Mouse (Mus musculus) retina, postnatal 1 day (tissue): ENCODE data around the gene Snrpg.
"Not testable (repeated sequence)": the region's sequence is repeated elsewhere in the genome, so short reads cannot be mapped to it uniquely, and the experiment has no call there.

ENCODE experiments used
- DNase-seq: peaks from one replicate; pipeline ENCODE4 v3.0.0-alpha.2; 2012

Snrpg gene

GRCm38 (mm10) chr6:86370764-86371339 is at the start of gene Snrpg:
Gene Snrpg, plus strand, starts transcription at chr6:86371304.
- DNase-seq: no peak

GRCm38 (mm10) chr6:86322031-86322563 is 49.0 kb upstream of the Snrpg start:
- no peak for DNase-seq

- DNase-seq: no peak
Measured at GRCm38 (mm10) chr6:86322991-86323390, 48.1 kb upstream of the Snrpg start.

- no peak for DNase-seq
Measured at GRCm38 (mm10) chr6:86324400-86324799, 46.7 kb upstream of the Snrpg start.

GRCm38 (mm10) chr6:86325646-86326045 is 45.5 kb upstream of the Snrpg start:
- DNase-seq: no peak

GRCm38 (mm10) chr6:86326866-86327265 is 44.2 kb upstream of the Snrpg start:
- DNase-seq: no peak

- DNase-seq: peak; percentile 20
Measured at GRCm38 (mm10) chr6:86328369-86328768, 42.7 kb upstream of the Snrpg start.

- no peak for DNase-seq
Measured at GRCm38 (mm10) chr6:86329943-86330342, 41.2 kb upstream of the Snrpg start.

- no peak for DNase-seq
Measured at GRCm38 (mm10) chr6:86335121-86335849, 35.8 kb upstream of the Snrpg start.

- no peak for DNase-seq
Measured at GRCm38 (mm10) chr6:86335860-86336259, 35.2 kb upstream of the Snrpg start.

GRCm38 (mm10) chr6:86336340-86336739 is 34.8 kb upstream of the Snrpg start:
- not testable (repeated sequence) for DNase-seq

GRCm38 (mm10) chr6:86343656-86344055 is 27.4 kb upstream of the Snrpg start:
- DNase-seq: no peak

- no peak for DNase-seq
Measured at GRCm38 (mm10) chr6:86346063-86346462, 25.0 kb upstream of the Snrpg start.

GRCm38 (mm10) chr6:86349257-86349656 is 21.8 kb upstream of the Snrpg start:
- peak; percentile 59 for DNase-seq

GRCm38 (mm10) chr6:86354948-86355347 is 16.2 kb upstream of the Snrpg start:
- DNase-seq: no peak

GRCm38 (mm10) chr6:86356956-86357355 is 14.1 kb upstream of the Snrpg start:
- no peak for DNase-seq

GRCm38 (mm10) chr6:86360691-86361090 is 10.4 kb upstream of the Snrpg start:
- DNase-seq: no peak

- DNase-seq: no peak
Measured at GRCm38 (mm10) chr6:86361373-86361772, 9.7 kb upstream of the Snrpg start.

GRCm38 (mm10) chr6:86364442-86365141 is 6.5 kb upstream of the Snrpg start:
- DNase-seq: peak; percentile 93

- peak; percentile 99 for DNase-seq
Measured at GRCm38 (mm10) chr6:86365371-86366124, 5.6 kb upstream of the Snrpg start, which contains the start of gene Fam136a. Gene Fam136a, plus strand, starts transcription at chr6:86365646.

GRCm38 (mm10) chr6:86366125-86366852 is 4.8 kb upstream of the Snrpg start:
- peak; percentile 30 for DNase-seq

GRCm38 (mm10) chr6:86366853-86367249 is 4.3 kb upstream of the Snrpg start:
- DNase-seq: no peak
